Mouse (Mus musculus) megakaryocyte-erythroid progenitor cell, adult 5-6 weeks (primary cell): ENCODE data around the gene Rnf128. TPM values are rescaled to one million over a fixed set of nuclear protein-coding genes. Genes with fewer than 3 reads are reported as not detected.

ENCODE experiments used
- ATAC-seq: replicated peaks from 2 replicates; pipeline ENCODE4 v1.8.0; 2016; ENCODE audit warnings: mild to moderate bottlenecking, inconsistent platforms; ENCODE audit not compliant: severe bottlenecking, poor library complexity, low FRiP score, low TSS enrichment
- total RNA-seq, 2 experiments: library from RNA; stranded (forward) in 1 of 2; stranded (reverse) in 1 of 2; fragments of 200-1000, 215-1000 nt in 1 of 2; fragments of >200 nt in 1 of 2; fragmentation: Nextera tagmentation in 1 of 2; gene quantifications; 2 replicates each; pipeline ENCODE4 v1.2.3; 2014 to 2017

Rnf128 gene
- total RNA-seq, 2 experiments from 2014 or later, result 1.5 to 2.9 TPM

- peak; percentile 35 for ATAC-seq
These were observed 47.7 kb downstream of the Rnf128 start for GRCm38 (mm10) chrX:139610765-139611300.

DNA sequence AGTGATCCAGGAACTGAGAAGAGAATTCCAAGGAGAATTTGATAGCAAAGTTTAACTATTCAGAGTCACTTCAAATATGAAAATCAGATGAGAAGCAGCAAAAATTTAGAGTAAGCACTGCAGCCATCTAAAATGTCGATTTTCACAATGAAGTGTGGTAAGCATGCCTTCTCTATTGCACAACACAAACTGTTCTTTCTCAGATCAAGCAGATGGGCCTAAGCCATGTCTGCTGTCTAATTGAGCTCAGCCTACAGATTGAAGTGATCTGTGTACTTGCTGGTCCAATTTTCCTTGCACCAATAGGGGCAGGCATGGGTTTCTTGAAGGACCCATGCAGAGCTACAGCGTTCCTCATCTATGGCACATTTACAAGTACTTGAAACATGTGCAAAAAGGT, 51.6 kb downstream of the Rnf128 start:
- no peak for ATAC-seq

GRCm38 (mm10) chrX:139622071-139622470, 59.0 kb downstream of the Rnf128 start:
- ATAC-seq, result no peak

GRCm38 (mm10) chrX:139634758-139635157, 71.6 kb downstream of the Rnf128 start:
- ATAC-seq, result no peak

DNA sequence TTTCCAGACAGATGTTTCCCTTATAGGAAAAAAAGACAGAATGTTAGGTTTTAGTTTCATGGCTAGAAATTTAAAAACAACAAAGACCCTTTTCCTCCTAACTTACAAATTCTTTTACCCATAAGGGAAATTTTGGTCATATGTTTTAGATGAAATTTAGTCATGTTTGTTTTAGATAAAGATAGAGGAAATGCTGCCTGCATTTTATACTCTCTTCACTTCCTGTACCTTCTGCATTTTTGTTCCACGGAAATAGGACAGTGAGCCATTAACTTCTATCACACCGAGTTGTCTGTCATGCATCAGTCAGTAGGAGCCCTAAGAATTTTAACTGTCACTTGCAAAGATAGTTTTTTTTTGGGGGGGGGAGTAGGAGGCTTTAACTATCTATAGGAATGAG, 76.6 kb downstream of the Rnf128 start:
- no peak for ATAC-seq

DNA sequence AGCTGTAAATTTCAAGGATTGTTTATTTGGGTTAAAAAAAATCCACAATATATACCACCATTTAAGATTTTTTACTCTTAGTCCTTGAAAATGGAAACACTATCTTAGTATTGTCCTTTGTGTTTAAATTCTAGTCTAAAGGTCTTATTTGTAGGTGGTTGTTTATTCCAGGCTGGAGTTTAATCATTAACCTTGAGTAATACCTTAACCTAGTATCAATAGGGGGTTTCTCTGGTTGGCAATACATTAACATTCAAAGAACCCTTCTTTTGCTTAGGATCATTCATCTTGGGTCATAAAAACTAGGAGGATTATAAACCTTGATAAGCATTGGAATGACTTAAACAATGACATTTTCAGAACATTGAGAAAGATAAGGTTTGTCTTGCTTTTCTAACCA, 77.3 kb downstream of the Rnf128 start:
- ATAC-seq, result no peak

DNA sequence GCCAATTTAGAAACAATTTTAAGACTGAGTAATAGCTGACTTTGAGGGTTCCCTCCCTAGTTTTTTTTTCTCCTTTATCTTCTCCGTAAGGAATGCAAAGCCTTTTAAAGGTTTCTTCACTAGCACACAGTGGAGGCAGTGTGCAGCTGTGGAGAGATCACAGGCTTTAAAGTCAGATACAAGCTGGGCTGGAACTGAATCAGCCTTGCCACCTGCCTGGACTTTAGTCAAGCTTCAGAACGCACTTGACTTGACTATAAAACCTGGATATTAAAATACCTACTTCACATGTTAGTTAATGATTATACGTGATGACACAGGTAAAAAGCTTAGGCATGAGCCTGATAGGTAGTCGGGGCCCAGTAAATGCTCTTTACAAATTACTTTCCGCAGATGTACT, 89.1 kb downstream of the Rnf128 start:
- no peak for ATAC-seq

DNA sequence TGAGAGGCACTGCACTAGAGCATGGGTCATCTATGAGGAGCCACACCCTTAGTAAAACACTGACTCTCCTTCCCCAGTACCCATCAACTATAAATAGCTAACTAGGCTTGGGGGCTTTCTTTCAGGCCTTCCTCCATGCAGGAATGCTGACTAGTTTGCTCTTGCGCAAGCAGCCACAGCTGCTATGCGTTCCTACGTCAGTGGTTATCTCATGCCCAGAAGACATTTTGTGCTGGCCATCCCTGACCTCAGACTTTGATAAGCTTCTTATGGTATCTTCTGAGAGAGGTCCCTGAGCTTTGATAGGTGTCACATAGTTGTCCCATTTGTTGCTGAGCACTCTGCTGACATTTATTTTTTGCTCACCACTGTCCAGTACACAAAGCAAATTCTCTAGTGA, 90.2 kb downstream of the Rnf128 start:
- ATAC-seq, result peak; percentile 71

DNA sequence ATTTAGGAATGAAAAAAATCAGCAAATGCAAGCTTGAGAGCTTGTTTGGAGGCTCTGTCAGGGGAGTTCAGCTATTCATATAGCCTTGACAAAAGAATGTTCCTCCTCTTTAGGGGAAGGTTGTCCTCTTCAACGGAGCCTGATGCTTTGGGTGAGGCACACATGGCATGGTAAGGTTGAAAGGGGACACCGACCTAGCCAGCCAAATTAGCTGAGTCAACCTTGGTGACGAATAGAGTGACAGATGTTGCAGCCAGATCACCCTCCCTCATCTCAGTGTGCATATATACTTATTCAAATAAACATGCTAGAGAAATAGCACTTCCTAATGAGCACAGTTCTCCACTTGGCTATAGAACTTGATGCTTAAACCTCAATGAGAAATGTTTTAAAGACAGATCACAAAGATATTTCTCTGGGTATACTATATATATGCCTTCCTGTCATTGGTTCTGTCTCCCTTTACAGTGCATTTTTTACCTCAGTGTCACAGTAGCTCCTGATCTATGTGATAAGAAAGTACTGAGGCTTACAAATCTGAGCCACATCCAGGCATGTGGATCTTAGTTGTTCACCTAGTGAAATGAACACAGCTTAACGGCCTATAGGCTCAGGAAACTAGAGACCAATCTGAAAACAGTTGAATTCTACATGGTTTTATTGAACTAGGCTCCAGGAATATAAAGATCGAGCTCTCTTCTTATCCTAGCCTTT, 91.4 kb downstream of the Rnf128 start:
- 0 out of 2 replicates have a peak, but pooled peaks have one; percentile 41 for ATAC-seq

DNA sequence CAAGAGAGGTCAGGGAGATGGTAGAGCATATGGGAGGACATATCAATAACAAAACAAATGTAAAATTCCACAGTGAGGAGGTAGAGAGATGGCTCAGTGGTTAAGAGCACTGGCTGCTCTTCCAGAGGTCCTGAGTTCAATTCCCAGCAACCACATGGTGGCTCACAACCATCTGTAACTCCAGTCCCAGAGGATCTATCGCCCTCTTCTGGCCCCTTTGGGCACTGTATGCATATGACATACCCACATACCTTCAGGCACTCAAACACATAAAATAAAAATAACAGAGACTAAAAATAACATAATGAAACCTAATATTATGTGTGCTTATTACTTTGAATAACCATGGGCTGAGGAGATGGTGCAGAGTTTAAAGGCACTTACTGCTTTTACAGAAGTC, 99.0 kb downstream of the Rnf128 start:
- no peak for ATAC-seq

GRCm38 (mm10) chrX:139665829-139666228, 102.7 kb downstream of the Rnf128 start:
- no peak for ATAC-seq

GRCm38 (mm10) chrX:139684410-139684774, 121.3 kb downstream of the Rnf128 start:
- peak; percentile 33 for ATAC-seq

DNA sequence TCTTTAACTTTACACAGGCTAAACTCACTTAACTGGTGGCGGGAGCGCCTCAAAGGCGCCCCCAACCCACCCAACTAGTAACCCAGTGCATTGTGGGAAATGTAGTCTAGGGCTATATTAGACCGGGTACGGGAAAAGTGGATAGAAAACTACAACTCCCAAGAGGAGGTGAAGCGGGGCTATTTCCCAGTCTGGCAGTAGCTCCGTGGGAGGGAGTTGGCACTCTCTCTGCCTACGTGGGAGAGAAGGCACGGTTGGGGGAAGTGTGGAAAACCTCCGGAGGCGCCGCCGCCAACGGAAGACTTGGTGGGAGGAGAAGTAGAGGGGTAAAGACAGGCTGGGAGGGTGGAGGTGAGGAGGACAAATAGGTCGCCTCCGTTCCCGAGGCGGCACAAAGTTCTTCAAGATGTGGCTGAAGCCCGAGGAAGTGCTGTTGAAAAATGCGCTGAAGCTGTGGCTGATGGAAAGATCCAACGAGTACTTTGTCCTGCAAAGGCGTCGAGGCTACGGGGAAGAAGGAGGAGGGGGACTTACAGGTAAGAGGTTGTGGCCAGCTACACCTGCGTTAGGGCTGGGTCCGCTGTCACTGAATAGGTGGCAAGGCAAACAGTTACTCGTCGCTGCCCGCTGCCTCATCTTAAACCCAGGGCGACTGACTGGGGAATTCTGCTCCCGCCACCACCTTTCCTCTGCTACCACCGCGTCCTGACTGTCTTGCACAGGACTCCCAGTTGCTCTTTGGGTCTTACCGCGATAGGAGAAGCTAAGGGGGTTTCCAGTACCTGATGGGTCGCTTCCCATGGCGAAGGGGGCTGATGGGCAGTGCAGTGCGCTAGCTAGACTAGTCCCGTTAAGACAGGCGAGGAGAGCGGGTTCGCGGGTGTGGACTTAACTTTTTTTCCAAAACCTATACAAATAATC, 121.9 kb downstream of the Rnf128 start, which contains the start of gene Tbc1d8b:
Gene Tbc1d8b, plus strand, starts transcription at position 222 of the 921 bp plus-strand sequence.
- ATAC-seq, result peak; percentile 99

DNA sequence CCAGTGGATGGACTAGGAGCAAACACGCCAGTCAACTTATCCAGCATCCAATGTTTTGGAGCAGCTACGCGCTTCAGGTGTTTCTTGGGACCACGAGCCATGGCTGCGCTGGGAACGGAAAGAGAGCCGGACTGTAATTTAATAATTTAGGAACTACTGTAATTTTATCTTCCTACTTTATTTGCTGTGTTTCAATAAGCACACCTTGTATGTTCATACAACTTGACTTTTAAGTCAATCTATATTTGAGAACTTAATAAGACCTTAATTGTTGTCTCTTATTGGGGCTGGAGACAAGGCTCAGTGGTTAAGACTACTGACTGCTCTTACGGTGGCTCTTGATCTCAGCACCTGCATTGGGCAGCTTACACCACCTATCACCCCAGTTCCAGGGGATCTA, 151.3 kb downstream of the Rnf128 start, which contains the start of gene Gm15013:
Gene Gm15013, minus strand, starts transcription at position 101 of the 400 bp plus-strand sequence.
- no peak for ATAC-seq

DNA sequence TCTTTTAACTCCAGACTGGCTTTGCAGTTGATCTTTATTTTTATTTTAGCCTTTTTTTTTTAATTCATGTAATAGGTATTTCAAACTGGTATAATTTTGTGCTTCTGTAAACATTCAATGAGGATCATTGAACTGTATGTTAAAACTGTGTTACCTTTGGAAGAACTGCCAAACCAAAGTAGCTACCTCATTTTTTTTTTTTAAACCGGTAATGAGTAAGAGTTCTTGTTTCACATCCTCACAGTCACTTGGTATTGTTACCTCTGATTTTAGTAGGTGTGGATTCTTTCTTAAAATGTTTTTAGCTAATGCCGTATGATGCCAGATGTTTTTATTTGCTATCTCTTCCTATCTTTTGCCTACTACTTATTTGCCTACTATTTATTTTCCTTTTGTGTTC, 159.2 kb downstream of the Rnf128 start:
- no peak for ATAC-seq

Other genes starting within 250 kb of the Rnf128 start
- 0.52 TPM in 1 of 2 replicates, not detected in the other for gene Trap1a, start 229.6 kb upstream of the Rnf128 start, total RNA-seq (2014; fragmentation: Nextera tagmentation)
- not detected in 2 replicates for gene Trap1a, start 229.6 kb upstream of the Rnf128 start, total RNA-seq (2017)
- 0.98 and 3.3 TPM in 2 replicates for gene D330045A20Rik, start 82.9 kb upstream of the Rnf128 start, total RNA-seq (2014; fragmentation: Nextera tagmentation)
- gene D330045A20Rik, start 82.9 kb upstream of the Rnf128 start, total RNA-seq (2017), result 4.3 and 5.3 TPM in 2 replicates
- 6.4 and 7.6 TPM in 2 replicates for gene Tbc1d8b, start 121.7 kb downstream of the Rnf128 start, total RNA-seq (2014; fragmentation: Nextera tagmentation)
- gene Tbc1d8b, start 121.7 kb downstream of the Rnf128 start, total RNA-seq (2017), result 6.9 and 9.6 TPM in 2 replicates
- gene Gm15013, start 151.2 kb downstream of the Rnf128 start, total RNA-seq (2014; fragmentation: Nextera tagmentation), result not detected in 2 replicates
- 0.50 TPM in 1 of 2 replicates, not detected in the other for gene Gm15013, start 151.2 kb downstream of the Rnf128 start, total RNA-seq (2017)
- not detected in 2 replicates for gene Ripply1, start 219.0 kb downstream of the Rnf128 start, total RNA-seq (2014; fragmentation: Nextera tagmentation)
- not detected in 2 replicates for gene Ripply1, start 219.0 kb downstream of the Rnf128 start, total RNA-seq (2017)
- gene Cldn2, start 237.5 kb downstream of the Rnf128 start, total RNA-seq (2014; fragmentation: Nextera tagmentation), result not detected in 2 replicates
- not detected in 2 replicates for gene Cldn2, start 237.5 kb downstream of the Rnf128 start, total RNA-seq (2017)